Mouse (Mus musculus) lung, postnatal 0 days (tissue): ENCODE measurements around the gene Rbm45. TPM values are rescaled to one million over a fixed set of nuclear protein-coding genes. Genes with fewer than 3 reads are reported as not detected.
A peak's percentile ranks its signal among the peaks of the same experiment; 100 is the strongest.

Source experiments
- ATAC-seq: fragments of 200-750 bp; cut with Nextera tagmentation; 2 replicates; pipeline ENCODE4 v1.8.0; 2017; ENCODE audit warnings: moderate library complexity
- DNase-seq: peaks from one replicate; pipeline ENCODE4 v3.0.0-alpha.2; 2016; ENCODE audit warnings: low spot score
- H3K27ac ChIP-seq: fragments of 300-500 bp; sonication (generic); 2 replicates; pipeline ENCODE4 v1.5.1; 2014; ENCODE audit warnings: antibody characterized with exemption, mild to moderate bottlenecking, low read length, mixed read lengths
- H3K27me3 ChIP-seq: fragments of 300-500 bp; sonication (generic); replicated peaks from 2 replicates; pipeline ENCODE4 v1.6.1; 2014; ENCODE audit warnings: low read length, mixed read lengths; ENCODE audit not compliant: insufficient read depth
- H3K36me3 ChIP-seq: fragments of 300-500 bp; sonication (generic); 2 replicates; pipeline ENCODE4 v1.6.1; 2014; ENCODE audit warnings: low read length, mixed read lengths; ENCODE audit not compliant: insufficient read depth
- H3K4me1 ChIP-seq: fragments of 300-500 bp; sonication (generic); 2 replicates; pipeline ENCODE4 v1.6.1; 2014; ENCODE audit warnings: antibody characterized with exemption, low read depth, low read length, mixed read lengths; ENCODE audit not compliant: insufficient read depth
- H3K4me2 ChIP-seq: fragments of 300-500 bp; sonication (generic); replicated peaks from 2 replicates; pipeline ENCODE4 v1.6.1; 2014; ENCODE audit warnings: low read depth, mild to moderate bottlenecking, low read length, moderate library complexity, mixed read lengths
- H3K4me3 ChIP-seq: fragments of 300-500 bp; sonication (generic); 2 replicates; pipeline ENCODE4 v1.5.1; 2014; ENCODE audit warnings: low read depth, low read length
- H3K9ac ChIP-seq: fragments of 300-500 bp; sonication (generic); replicated peaks from 2 replicates; pipeline ENCODE4 v1.6.1; 2014; ENCODE audit warnings: low read depth, mild to moderate bottlenecking
- H3K9me3 ChIP-seq: fragments of 300-500 bp; sonication (generic); 2 replicates; pipeline ENCODE4 v1.6.1; 2016; ENCODE audit warnings: low read length, mixed read lengths
- CTCF ChIP-seq: IDR thresholded peaks from 2 replicates; pipeline ENCODE4 v1.5.1; 2016; ENCODE audit warnings: antibody characterized with exemption, mild to moderate bottlenecking
- EP300 ChIP-seq: IDR thresholded peaks from 2 replicates; pipeline ENCODE4 v1.6.1; 2016; ENCODE audit warnings: antibody characterized with exemption, mild to moderate bottlenecking, control low read depth
- WGBS: fragments of 180-500 bp; shearing (Covaris S2); extraction: QIAGEN DNeasy Blood & Tissue Kit; methylation state at CpG from one replicate; pipeline ENCODE4 v1.1.7; 2014; 5-methylcytosine and 5-hydroxymethylcytosine counted together
- polyA plus RNA-seq: library from polyadenylated mRNA; unstranded; fragments of >200 nt; fragmentation: Nextera tagmentation; extraction: Ambion mirVana; gene quantifications from 2 replicates; pipeline ENCODE4 v1.2.1, GENCODE M21; 2015

The Rbm45 gene
- polyA plus RNA-seq, 1 experiment from 2014 or later = 12.7 TPM

DNA sequence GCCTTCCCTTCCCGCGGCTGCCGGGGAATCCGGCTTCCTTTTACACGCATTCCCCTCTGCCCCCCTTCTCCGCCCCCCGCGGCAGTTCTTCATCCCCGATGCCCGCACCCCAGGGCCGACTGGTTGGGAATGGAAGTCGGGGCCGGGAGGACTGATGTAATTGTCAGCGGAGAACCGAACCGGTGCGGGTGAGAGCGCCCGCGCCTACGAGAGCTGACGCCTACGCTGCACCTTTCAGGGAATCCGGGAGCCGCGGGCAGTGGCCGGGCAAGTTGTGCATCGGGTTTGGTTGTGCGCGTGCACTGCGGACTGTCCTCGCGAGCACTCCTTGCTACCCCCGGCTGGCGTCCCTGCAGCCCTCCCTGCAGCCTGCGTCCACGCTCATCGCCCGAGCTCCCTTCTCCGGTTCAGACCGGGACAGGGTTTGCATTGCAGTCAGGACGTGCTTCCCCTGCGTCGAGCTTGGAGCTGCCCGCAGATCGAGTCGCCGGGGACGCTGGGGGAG is 37.2 kb downstream of the Rbm45 start:
- peak overlapping the region; percentile 84 for H3K4me3 ChIP-seq
- H3K36me3 ChIP-seq = no peaks in the 10 kb centered on the region
- 0 out of 2 replicates have a peak, but pooled peaks cover 3% of the 10 kb centered on the region for H3K4me1 ChIP-seq
- H3K9me3 ChIP-seq = no peaks in the 10 kb centered on the region
- ATAC-seq = peak; percentile 52
- 0 out of 2 replicates have a peak, but pooled peaks cover 6% of the 10 kb centered on the region for H3K27me3 ChIP-seq
- H3K4me2 ChIP-seq = peak overlapping the region; percentile 97
- WGBS = 1% methylated on average over 44 of the region's 49 CpGs
- peak overlapping the region; percentile 73 for H3K27ac ChIP-seq
- peak overlapping the region; percentile 56 for H3K9ac ChIP-seq
- TF ChIP-seq EP300 = no peak
- TF ChIP-seq CTCF = no peak
- DNase-seq = peak; percentile 71

DNA sequence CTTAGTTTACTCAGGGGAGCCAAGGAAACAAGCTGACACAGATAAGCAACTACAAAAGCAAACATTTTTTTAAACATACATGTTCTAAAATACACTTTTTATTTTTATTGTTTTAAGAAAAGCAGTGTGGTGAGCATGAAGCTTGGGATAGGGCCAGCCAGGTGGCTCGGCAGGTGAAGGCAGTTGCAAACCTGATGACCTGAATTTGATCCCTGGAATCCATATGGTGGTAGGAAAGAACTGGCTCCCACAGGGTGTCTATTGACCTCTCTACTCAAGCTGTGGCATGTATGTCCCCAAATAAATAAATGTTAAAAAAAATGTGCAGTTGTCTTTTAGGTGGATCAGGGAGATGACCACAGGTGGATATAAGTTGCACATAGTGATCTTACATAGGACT is 39.7 kb downstream of the Rbm45 start:
- no peak for ATAC-seq
- WGBS = 50% methylated on average over 1 of the region's 1 CpGs
- 0 out of 2 replicates have a peak, but pooled peaks cover 6% of the 10 kb centered on the region for H3K27me3 ChIP-seq
- no peak overlapping the region for H3K9ac ChIP-seq
- no peaks in the 10 kb centered on the region for H3K9me3 ChIP-seq
- no peak overlapping the region for H3K4me3 ChIP-seq
- no peaks in the 10 kb centered on the region for H3K36me3 ChIP-seq
- DNase-seq = no peak
- no peak overlapping the region for H3K4me2 ChIP-seq
- no peak overlapping the region for H3K27ac ChIP-seq
- TF ChIP-seq EP300 (no peak), CTCF (no peak)
- 0 out of 2 replicates have a peak, but pooled peaks cover 3% of the 10 kb centered on the region for H3K4me1 ChIP-seq

GRCm38 (mm10) chr2:76409986-76410385 is 40.2 kb downstream of the Rbm45 start:
- no peak for DNase-seq
- 0 out of 2 replicates have a peak, but pooled peaks cover 6% of the 10 kb centered on the region for H3K27me3 ChIP-seq
- H3K4me3 ChIP-seq = no peak overlapping the region
- 59% methylated on average over 2 of the region's 2 CpGs for WGBS
- H3K9ac ChIP-seq = no peak overlapping the region
- no peaks in the 10 kb centered on the region for H3K9me3 ChIP-seq
- ATAC-seq = no peak
- H3K36me3 ChIP-seq = no peaks in the 10 kb centered on the region
- H3K4me2 ChIP-seq = no peak overlapping the region
- 0 out of 2 replicates have a peak, but pooled peaks cover 3% of the 10 kb centered on the region for H3K4me1 ChIP-seq
- no peak overlapping the region for H3K27ac ChIP-seq
- TF ChIP-seq CTCF = no peak
- no peak for TF ChIP-seq EP300

DNA sequence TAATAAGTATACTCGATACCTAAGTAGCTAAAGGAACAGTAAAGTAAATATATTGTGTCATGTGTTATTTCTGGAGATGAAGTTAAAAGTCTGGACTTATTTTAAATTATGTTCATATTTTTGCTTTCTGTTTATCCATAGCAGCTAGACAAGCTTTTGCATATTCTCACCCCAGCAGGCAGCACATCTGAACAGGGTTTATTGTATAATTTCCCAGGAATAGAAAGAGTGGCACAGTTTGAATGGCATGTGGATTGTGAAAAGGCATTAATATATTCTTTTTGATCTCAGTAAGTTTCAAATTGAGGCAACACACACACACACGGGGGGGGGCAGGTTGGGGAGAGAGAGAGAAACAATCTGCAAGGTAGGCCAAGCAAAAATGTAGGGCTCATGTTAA is 43.1 kb downstream of the Rbm45 start:
- WGBS = 61% methylated on average over 2 of the region's 2 CpGs
- no peaks in the 10 kb centered on the region for H3K9me3 ChIP-seq
- no peak for TF ChIP-seq EP300
- no peak for TF ChIP-seq CTCF

DNA sequence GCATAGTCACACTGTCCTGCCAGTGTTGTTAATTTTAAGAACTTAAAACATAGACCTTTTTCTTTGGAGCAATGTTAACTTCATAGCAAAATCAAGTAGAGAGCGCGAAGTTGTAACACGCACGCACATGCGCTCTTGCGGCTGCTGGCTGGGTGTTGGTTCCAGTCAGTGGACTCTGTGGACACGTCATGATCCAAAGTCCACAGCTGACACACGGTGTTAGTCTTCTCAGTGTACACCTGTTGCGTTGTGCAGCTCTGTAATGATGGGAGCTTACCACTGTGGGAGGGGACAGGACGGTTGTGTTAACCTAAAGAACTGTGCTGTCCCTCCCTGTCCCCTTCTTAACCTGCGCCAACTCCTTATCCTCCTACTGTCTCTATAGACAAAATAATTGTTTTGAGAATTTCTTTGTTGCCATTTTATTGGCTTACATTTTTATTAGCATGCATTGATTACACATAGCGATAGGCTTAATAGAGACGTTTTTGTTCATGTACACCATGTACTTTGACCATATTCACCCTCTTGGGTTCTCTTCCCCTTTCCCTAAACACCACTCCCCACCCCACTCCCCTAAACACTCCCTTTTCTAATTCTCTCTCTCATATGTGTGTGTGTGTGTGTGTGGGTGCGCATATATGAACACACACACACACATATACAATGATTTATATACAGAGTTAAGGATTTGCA is 47.8 kb downstream of the Rbm45 start:
- ATAC-seq = no peak
- Histone ChIP-seq H3K4me2 (no peak overlapping the region), H3K27me3 (no peaks in the 10 kb centered on the region), H3K4me1 (no peaks in the 10 kb centered on the region), H3K9ac (no peak overlapping the region), H3K36me3 (no peaks in the 10 kb centered on the region), H3K4me3 (no peak overlapping the region), H3K27ac (no peak overlapping the region), H3K9me3 (no peaks in the 10 kb centered on the region)
- WGBS = 94% methylated on average over 14 of the region's 14 CpGs
- no peak for DNase-seq
- no peak for TF ChIP-seq EP300
- TF ChIP-seq CTCF = no peak

More for the DNA sequence above, 43.1 kb downstream of the Rbm45 start:
- no peaks in the 10 kb centered on the region for H3K4me1 ChIP-seq
- no peak for ATAC-seq
- DNase-seq = no peak
- H3K27me3 ChIP-seq = no peaks in the 10 kb centered on the region
- H3K27ac ChIP-seq = no peak overlapping the region
- no peaks in the 10 kb centered on the region for H3K36me3 ChIP-seq
- no peak overlapping the region for H3K9ac ChIP-seq
- H3K4me3 ChIP-seq = no peak overlapping the region
- no peak overlapping the region for H3K4me2 ChIP-seq

GRCm38 (mm10) chr2:76418142-76418518 is 48.3 kb downstream of the Rbm45 start:
- TF ChIP-seq EP300 = no peak
- no peak for TF ChIP-seq CTCF
- H3K4me2 ChIP-seq = no peak overlapping the region
- H3K36me3 ChIP-seq = no peaks in the 10 kb centered on the region
- H3K9me3 ChIP-seq = no peaks in the 10 kb centered on the region
- ATAC-seq = no peak
- no peaks in the 10 kb centered on the region for H3K27me3 ChIP-seq
- no peak overlapping the region for H3K27ac ChIP-seq
- no peak for DNase-seq
- 91% methylated on average over 3 of the region's 3 CpGs for WGBS
- no peaks in the 10 kb centered on the region for H3K4me1 ChIP-seq
- no peak overlapping the region for H3K9ac ChIP-seq
- H3K4me3 ChIP-seq = no peak overlapping the region
